Mouse (Mus musculus) G1E (cell line): ENCODE results near the gene Tmtc3. TPM values are rescaled to one million over a fixed set of nuclear protein-coding genes. Genes with fewer than 3 reads are reported as not detected.
"Not testable (repeated sequence)": the region's sequence is repeated elsewhere in the genome, so short reads cannot be mapped to it uniquely, and the experiment has no call there.

ENCODE experiments used
- ATAC-seq: 2 replicates; pipeline ENCODE4 v1.8.0; 2016; ENCODE audit warnings: mild to moderate bottlenecking; ENCODE audit not compliant: insufficient number of reproducible peaks, poor library complexity, low FRiP score, severe bottlenecking; ENCODE audit errors: extremely low read depth
- DNase-seq: peaks from one replicate; pipeline ENCODE4 v3.0.0; 2012; ENCODE audit warnings: low spot score
- H3K27me3 ChIP-seq: 2 replicates; pipeline ENCODE4 v1.6.1; 2012; ENCODE audit warnings: mild to moderate bottlenecking, low read length, inconsistent platforms; ENCODE audit not compliant: insufficient read depth
- H3K36me3 ChIP-seq: replicated peaks from 2 replicates; pipeline ENCODE3; 2012; ENCODE audit warnings: mild to moderate bottlenecking, inconsistent platforms
- H3K4me1 ChIP-seq: 2 replicates; pipeline ENCODE4 v1.6.1; 2012; ENCODE audit warnings: low read depth, low read length, inconsistent platforms, mixed read lengths; ENCODE audit not compliant: insufficient read depth
- H3K4me3 ChIP-seq: 2 replicates; pipeline ENCODE4 v1.5.1; 2012; ENCODE audit warnings: low read depth, mild to moderate bottlenecking, inconsistent platforms, low read length, moderate library complexity, mixed read lengths
- H3K9me3 ChIP-seq: replicated peaks from 2 replicates; pipeline ENCODE4 v1.6.1; 2012; ENCODE audit warnings: inconsistent platforms
- CTCF ChIP-seq: IDR thresholded peaks from 2 replicates; pipeline ENCODE4 v1.5.1; 2012; ENCODE audit warnings: low read depth, low read length, inconsistent platforms, mixed read lengths
- GATA1 ChIP-seq: IDR thresholded peaks from 2 replicates; pipeline ENCODE4 v1.6.1; 2012; ENCODE audit warnings: borderline replicate concordance, low read length, inconsistent platforms, mixed read lengths
- GATA2 ChIP-seq: IDR thresholded peaks from 2 replicates; pipeline ENCODE4 v1.6.1; 2012; ENCODE audit warnings: low read depth, low read length, inconsistent platforms, borderline replicate concordance
- POLR2AphosphoS5 ChIP-seq: IDR thresholded peaks from 2 replicates; pipeline ENCODE4 v1.6.1; 2012; ENCODE audit warnings: low read depth, low read length, inconsistent platforms; ENCODE audit not compliant: insufficient replicate concordance
- TAL1 ChIP-seq: conservative IDR thresholded peaks from 2 replicates; pipeline ENCODE4 v1.6.1; 2012; ENCODE audit warnings: low read depth, low read length, inconsistent platforms, mixed read lengths
- polyA plus RNA-seq: library from polyadenylated mRNA; stranded (reverse); fragments of >175 nt; gene quantifications from 2 replicates; pipeline ENCODE4 v1.2.3, GENCODE M21; 2012
- total RNA-seq, 2 experiments: library from RNA; stranded (forward) in 1 of 2; stranded (reverse) in 1 of 2; fragments of 200-1000 nt in 1 of 2; fragments of >200 nt in 1 of 2; fragmentation: Nextera tagmentation in 1 of 2; gene quantifications; 2 replicates each; pipeline ENCODE4 v1.2.3; 2014 to 2017

Tmtc3 gene
- total and polyA plus RNA-seq, 3 experiments: 4.7 to 75.6 (median 12.3) TPM

DNA sequence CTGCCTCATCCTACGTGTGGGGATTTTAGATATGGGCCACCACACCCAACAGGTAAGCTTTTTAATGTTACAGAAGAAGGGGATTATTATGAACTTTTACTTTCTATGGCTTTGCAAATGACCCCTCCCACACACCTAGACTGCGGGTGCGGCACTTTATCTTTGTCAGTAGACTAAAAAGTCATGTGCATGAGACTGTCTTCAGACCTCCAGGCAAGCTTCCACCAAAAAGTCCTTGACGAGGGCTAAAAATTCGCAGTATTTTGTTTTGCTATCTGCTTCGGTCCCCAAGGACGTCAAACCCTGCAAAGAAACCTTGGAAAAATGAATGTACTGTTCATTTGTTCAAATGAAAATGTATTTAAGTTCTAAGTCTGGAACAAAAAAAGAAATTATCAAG, 71.6 kb downstream of the Tmtc3 start:
- Histone ChIP-seq H3K4me3 (no peak overlapping the region), H3K4me1 (no peaks in the 10 kb centered on the region), H3K9me3 (no peaks in the 10 kb centered on the region), H3K27me3 (no peaks in the 10 kb centered on the region), H3K36me3 (no peaks in the 10 kb centered on the region)
- no peak for TF ChIP-seq TAL1
- no peak for TF ChIP-seq POLR2AphosphoS5
- no peak for TF ChIP-seq GATA2
- no peak for TF ChIP-seq CTCF
- no peak for TF ChIP-seq GATA1
- DNase-seq (no peak), ATAC-seq (no peak)

DNA sequence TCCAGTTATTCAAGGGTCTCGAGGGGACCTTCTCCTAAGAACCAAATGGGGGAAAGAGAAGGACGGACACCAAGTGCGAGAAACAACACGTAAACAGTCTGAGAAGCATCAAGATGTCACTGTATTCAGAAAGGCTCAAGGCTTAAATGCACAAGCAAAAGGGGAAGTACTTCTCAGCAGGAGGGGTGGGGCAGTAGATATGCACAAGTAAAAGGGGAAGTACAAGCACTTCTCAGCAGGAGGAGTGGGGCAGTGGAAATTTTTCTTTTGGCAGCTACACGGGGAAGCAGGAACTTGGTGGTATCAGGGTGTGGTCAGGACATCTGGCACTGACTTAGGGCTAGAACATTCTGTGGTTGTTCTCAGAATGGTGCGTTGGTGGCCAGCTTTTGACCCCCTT, 84.8 kb downstream of the Tmtc3 start:
- not testable (repeated sequence) for H3K27me3 ChIP-seq, DNase-seq, H3K4me1 ChIP-seq, H3K4me3 ChIP-seq, H3K36me3 ChIP-seq, ATAC-seq
- H3K9me3 ChIP-seq: peaks cover 10% of the 10 kb centered on the region

Other genes starting within 250 kb of the Tmtc3 start
- gene Gm4301, start 151.7 kb downstream of the Tmtc3 start, total RNA-seq (2014; fragmentation: Nextera tagmentation): not detected in 2 replicates
- gene Gm4301, start 151.7 kb downstream of the Tmtc3 start, total RNA-seq (2017): not detected in 2 replicates
- not detected in 2 replicates for gene Gm4301, start 151.7 kb downstream of the Tmtc3 start, polyA plus RNA-seq
- gene Gm4302, start 146.5 kb downstream of the Tmtc3 start, total RNA-seq (2014; fragmentation: Nextera tagmentation): not detected in 2 replicates
- gene Gm4302, start 146.5 kb downstream of the Tmtc3 start, total RNA-seq (2017): not detected in 2 replicates
- not detected in 2 replicates for gene Gm4302, start 146.5 kb downstream of the Tmtc3 start, polyA plus RNA-seq
- not detected in 2 replicates for gene Gm4303, start 141.4 kb downstream of the Tmtc3 start, total RNA-seq (2014; fragmentation: Nextera tagmentation)
- gene Gm4303, start 141.4 kb downstream of the Tmtc3 start, total RNA-seq (2017): not detected in 2 replicates
- gene Gm4303, start 141.4 kb downstream of the Tmtc3 start, polyA plus RNA-seq: not detected in 2 replicates
- not detected in 2 replicates for gene Gm4305, start 136.3 kb downstream of the Tmtc3 start, total RNA-seq (2014; fragmentation: Nextera tagmentation)
- gene Gm4305, start 136.3 kb downstream of the Tmtc3 start, total RNA-seq (2017): not detected in 2 replicates
- not detected in 2 replicates for gene Gm4305, start 136.3 kb downstream of the Tmtc3 start, polyA plus RNA-seq
- gene Gm4307, start 126.0 kb downstream of the Tmtc3 start, total RNA-seq (2014; fragmentation: Nextera tagmentation): not detected in 2 replicates
- gene Gm4307, start 126.0 kb downstream of the Tmtc3 start, total RNA-seq (2017): not detected in 2 replicates
- gene Gm4307, start 126.0 kb downstream of the Tmtc3 start, polyA plus RNA-seq: not detected in 2 replicates
- gene Gm4312, start 104.8 kb downstream of the Tmtc3 start, total RNA-seq (2014; fragmentation: Nextera tagmentation): not detected in 2 replicates
- gene Gm4312, start 104.8 kb downstream of the Tmtc3 start, total RNA-seq (2017): not detected in 2 replicates
- gene Gm4312, start 104.8 kb downstream of the Tmtc3 start, polyA plus RNA-seq: not detected in 2 replicates
- 45.9 and 49.4 TPM in 2 replicates for gene Cep290, start 208 bp upstream of the Tmtc3 start, total RNA-seq (2014; fragmentation: Nextera tagmentation)
- gene Cep290, start 208 bp upstream of the Tmtc3 start, total RNA-seq (2017): 23.3 and 28.6 TPM in 2 replicates
- gene Cep290, start 208 bp upstream of the Tmtc3 start, polyA plus RNA-seq: 0.58 and 1.0 TPM in 2 replicates
- gene 4930430F08Rik, start 103.1 kb upstream of the Tmtc3 start, total RNA-seq (2014; fragmentation: Nextera tagmentation): 31.5 and 45.5 TPM in 2 replicates
- gene 4930430F08Rik, start 103.1 kb upstream of the Tmtc3 start, total RNA-seq (2017): 21.0 and 23.3 TPM in 2 replicates
- gene 4930430F08Rik, start 103.1 kb upstream of the Tmtc3 start, polyA plus RNA-seq: 3.8 and 5.2 TPM in 2 replicates
- gene 1700017N19Rik, start 103.1 kb upstream of the Tmtc3 start, total RNA-seq (2014; fragmentation: Nextera tagmentation): not detected in 2 replicates
- 0.17 TPM in 1 of 2 replicates, not detected in the other for gene 1700017N19Rik, start 103.1 kb upstream of the Tmtc3 start, total RNA-seq (2017)
- gene 1700017N19Rik, start 103.1 kb upstream of the Tmtc3 start, polyA plus RNA-seq: not detected in 2 replicates